Mouse (Mus musculus): Measurements from ENCODE around the gene Pla2g4d.
"Not testable (repeated sequence)": the region's sequence is repeated elsewhere in the genome, so short reads cannot be mapped to it uniquely, and the experiment has no call there.

Pla2g4d gene

GRCm38 (mm10) chr2:120261346-120261745 is 27.7 kb downstream of the Pla2g4d start:
- DNase-seq (ENCODE audit: low spot score in 2 of 2) = no peak

GRCm38 (mm10) chr2:120256259-120256658 is 32.7 kb downstream of the Pla2g4d start:
- DNase-seq (ENCODE audit: low spot score in 2 of 2) = no peak

- DNase-seq (ENCODE audit: low spot score in 2 of 2) = no peak
Observed at GRCm38 (mm10) chr2:120252644-120253043, 36.4 kb downstream of the Pla2g4d start.

GRCm38 (mm10) chr2:120245421-120246016 is 43.5 kb downstream of the Pla2g4d start:
- peak; percentile 55 to 64 for DNase-seq (ENCODE audit: low spot score in 2 of 2)

- DNase-seq (ENCODE audit: low spot score in 2 of 2) = peak; percentile 73 to 77
Observed at GRCm38 (mm10) chr2:120244679-120245420, 44.1 kb downstream of the Pla2g4d start, which contains the start of gene Pla2g4e. Pla2g4e (minus strand) TSS chr2:120245335.

GRCm38 (mm10) chr2:120243995-120244394 is 45.0 kb downstream of the Pla2g4d start:
- DNase-seq (ENCODE audit: low spot score in 2 of 2) = peak; percentile 51 to 62

GRCm38 (mm10) chr2:120242791-120243467 is 46.1 kb downstream of the Pla2g4d start:
- no peak for DNase-seq (ENCODE audit: low spot score in 2 of 2)

- not testable (repeated sequence) for DNase-seq (ENCODE audit: low spot score in 2 of 2)
Observed at GRCm38 (mm10) chr2:120238733-120239132, 50.3 kb downstream of the Pla2g4d start.

GRCm38 (mm10) chr2:120237784-120238183 is 51.2 kb downstream of the Pla2g4d start:
- no peak for DNase-seq (ENCODE audit: low spot score in 2 of 2)

- DNase-seq (ENCODE audit: low spot score in 2 of 2) = no peak
Observed at GRCm38 (mm10) chr2:120235947-120236640, 52.9 kb downstream of the Pla2g4d start.

GRCm38 (mm10) chr2:120235381-120235780 is 53.6 kb downstream of the Pla2g4d start:
- DNase-seq (ENCODE audit: low spot score in 2 of 2) = no peak

- no peak for DNase-seq (ENCODE audit: low spot score in 2 of 2)
Observed at GRCm38 (mm10) chr2:120231642-120232041, 57.4 kb downstream of the Pla2g4d start.
